Mouse (Mus musculus) lung, embryonic 16.5 days (tissue): ENCODE data around the gene Olfr368. TPM values are rescaled to one million over a fixed set of nuclear protein-coding genes. Genes with fewer than 3 reads are reported as not detected.

Source experiments
- ATAC-seq: fragments of 200-750 bp; cut with Nextera tagmentation; 2 replicates; pipeline ENCODE4 v1.8.0; 2017; ENCODE audit warnings: low read depth, mild to moderate bottlenecking, moderate library complexity
- H3K27ac ChIP-seq: fragments of 300-500 bp; sonication (generic); 2 replicates; pipeline ENCODE4 v1.5.1; 2014; ENCODE audit warnings: mild to moderate bottlenecking, control low read depth, low read length
- H3K27me3 ChIP-seq: fragments of 300-500 bp; sonication (generic); 2 replicates; pipeline ENCODE4 v1.6.1; 2014; ENCODE audit warnings: low read depth, low read length, mixed read lengths; ENCODE audit not compliant: control insufficient read depth, insufficient read depth
- H3K36me3 ChIP-seq: fragments of 300-500 bp; sonication (generic); 2 replicates; pipeline ENCODE4 v1.6.1; 2014; ENCODE audit warnings: low read length; ENCODE audit not compliant: control insufficient read depth, insufficient read depth
- H3K4me1 ChIP-seq: fragments of 300-500 bp; sonication (generic); replicated peaks from 2 replicates; pipeline ENCODE4 v1.6.1; 2014; ENCODE audit warnings: low read length, mixed read lengths; ENCODE audit not compliant: control insufficient read depth, insufficient read depth
- H3K4me2 ChIP-seq: fragments of 300-500 bp; sonication (generic); 2 replicates; pipeline ENCODE4 v1.6.1; 2014; ENCODE audit warnings: low read depth, low read length, control low read depth
- H3K4me3 ChIP-seq: fragments of 300-500 bp; sonication (generic); 2 replicates; pipeline ENCODE4 v1.5.1; 2014; ENCODE audit warnings: mild to moderate bottlenecking, low read length, control low read depth
- H3K9ac ChIP-seq: fragments of 300-500 bp; sonication (generic); 2 replicates; pipeline ENCODE4 v1.6.1; 2014; ENCODE audit warnings: low read length, control low read depth
- H3K9me3 ChIP-seq: fragments of 300-500 bp; sonication (generic); 2 replicates; pipeline ENCODE4 v1.6.1; 2016; ENCODE audit warnings: low read length; ENCODE audit not compliant: control insufficient read depth
- WGBS: fragments of 180-500 bp; shearing (Covaris S2); extraction: QIAGEN DNeasy Blood & Tissue Kit; methylation state at CpG from one replicate; pipeline ENCODE4 v1.1.7; 2014; 5-methylcytosine and 5-hydroxymethylcytosine counted together
- polyA plus RNA-seq: library from polyadenylated mRNA; unstranded; fragments of >200 nt; fragmentation: Nextera tagmentation; extraction: Ambion mirVana; gene quantifications from 2 replicates; pipeline ENCODE4 v1.2.1, GENCODE M21; 2015

Gene Olfr368
- polyA plus RNA-seq: not detected in 2 replicates

- H3K9me3 ChIP-seq: no peaks in the 10 kb centered on the region
- H3K4me2 ChIP-seq: no peak within 1 kb of the TSS
- WGBS: 66% methylated on average over 1 of the region's 1 CpGs
- H3K4me1 ChIP-seq: no peaks in the 10 kb centered on the region
- no peak within 1 kb of the TSS for H3K27ac ChIP-seq
- no peaks in the 10 kb centered on the region for H3K36me3 ChIP-seq
- H3K4me3 ChIP-seq: no peak within 1 kb of the TSS
- ATAC-seq: no peak
- no peak within 1 kb of the TSS for H3K9ac ChIP-seq
- no peaks in the 10 kb centered on the region for H3K27me3 ChIP-seq
Observed at GRCm38 (mm10) chr2:37326215-37326614, at the start of gene Olfr368. Gene Olfr368 (plus strand): TSS chr2:37326515.

GRCm38 (mm10) chr2:37333321-37333720, 7.0 kb downstream of the Olfr368 start:
- H3K27ac ChIP-seq: no peak overlapping the region
- peak; percentile 45 for ATAC-seq
- H3K4me2 ChIP-seq: no peak overlapping the region
- WGBS: 60% methylated on average over 2 of the region's 2 CpGs
- no peaks in the 10 kb centered on the region for H3K27me3 ChIP-seq
- no peaks in the 10 kb centered on the region for H3K36me3 ChIP-seq
- H3K9ac ChIP-seq: no peak overlapping the region
- no peaks in the 10 kb centered on the region for H3K4me1 ChIP-seq
- no peaks in the 10 kb centered on the region for H3K9me3 ChIP-seq
- no peak overlapping the region for H3K4me3 ChIP-seq

GRCm38 (mm10) chr2:37338497-37339187, 12.3 kb downstream of the Olfr368 start:
- H3K27ac ChIP-seq: no peak overlapping the region
- no peaks in the 10 kb centered on the region for H3K27me3 ChIP-seq
- no peak overlapping the region for H3K4me3 ChIP-seq
- no peaks in the 10 kb centered on the region for H3K9me3 ChIP-seq
- no peak overlapping the region for H3K9ac ChIP-seq
- no peaks in the 10 kb centered on the region for H3K36me3 ChIP-seq
- H3K4me1 ChIP-seq: no peaks in the 10 kb centered on the region
- WGBS: 50% methylated on average over 10 of the region's 10 CpGs
- no peak overlapping the region for H3K4me2 ChIP-seq
- ATAC-seq: 0 out of 2 replicates have a peak, but pooled peaks have one; percentile 23

GRCm38 (mm10) chr2:37351671-37352070, 25.4 kb downstream of the Olfr368 start:
- no peaks in the 10 kb centered on the region for H3K27me3 ChIP-seq
- no peaks in the 10 kb centered on the region for H3K9me3 ChIP-seq
- H3K36me3 ChIP-seq: peaks cover 45% of the 10 kb centered on the region
- H3K9ac ChIP-seq: no peak overlapping the region
- no peak for ATAC-seq
- H3K27ac ChIP-seq: no peak overlapping the region
- H3K4me1 ChIP-seq: no peaks in the 10 kb centered on the region
- no peak overlapping the region for H3K4me3 ChIP-seq
- 73% methylated on average over 7 of the region's 7 CpGs for WGBS
- no peak overlapping the region for H3K4me2 ChIP-seq

- Histone ChIP-seq H3K9ac (no peak overlapping the region), H3K4me1 (0 out of 2 replicates have a peak, but pooled peaks cover 5% of the 10 kb centered on the region), H3K36me3 (peaks cover 46% of the 10 kb centered on the region), H3K4me3 (no peak overlapping the region), H3K9me3 (no peaks in the 10 kb centered on the region), H3K4me2 (no peak overlapping the region), H3K27ac (no peak overlapping the region), H3K27me3 (no peaks in the 10 kb centered on the region)
- ATAC-seq: no peak
- 91% methylated on average over 5 of the region's 5 CpGs for WGBS
Observed at GRCm38 (mm10) chr2:37355571-37355970, 29.3 kb downstream of the Olfr368 start.

- H3K36me3 ChIP-seq: peaks cover 23% of the 10 kb centered on the region
- ATAC-seq: peak; percentile 100
- H3K4me2 ChIP-seq: peak within 1 kb of the TSS; percentile 90
- peak within 1 kb of the TSS; percentile 72 for H3K4me3 ChIP-seq
- H3K27me3 ChIP-seq: no peaks in the 10 kb centered on the region
- peak within 1 kb of the TSS; percentile 88 for H3K9ac ChIP-seq
- WGBS: under 1% methylated on average over 42 of the region's 42 CpGs
- no peaks in the 10 kb centered on the region for H3K9me3 ChIP-seq
- H3K4me1 ChIP-seq: 0 out of 2 replicates have a peak, but pooled peaks cover 5% of the 10 kb centered on the region
- H3K27ac ChIP-seq: peak within 1 kb of the TSS; percentile 100
Observed at GRCm38 (mm10) chr2:37358633-37359540, 32.6 kb downstream of the Olfr368 start, which contains the start of gene Pdcl. Gene Pdcl (minus strand): TSS chr2:37359332.

- Histone ChIP-seq H3K9ac (no peak overlapping the region), H3K9me3 (no peaks in the 10 kb centered on the region), H3K4me3 (no peak overlapping the region), H3K4me1 (0 out of 2 replicates have a peak, but pooled peaks cover 5% of the 10 kb centered on the region), H3K36me3 (peaks cover 16% of the 10 kb centered on the region), H3K27ac (no peak overlapping the region), H3K27me3 (no peaks in the 10 kb centered on the region), H3K4me2 (peak overlapping the region; percentile 90; the same call in 1 of the 2 replicates)
- WGBS: 90% methylated on average over 2 of the region's 2 CpGs
- ATAC-seq: no peak
Observed at GRCm38 (mm10) chr2:37359908-37360307, 33.6 kb downstream of the Olfr368 start.

GRCm38 (mm10) chr2:37370651-37371050, 44.3 kb downstream of the Olfr368 start:
- Histone ChIP-seq H3K27ac (no peak overlapping the region), H3K4me3 (no peak overlapping the region), H3K9me3 (no peaks in the 10 kb centered on the region), H3K4me2 (no peak overlapping the region), H3K27me3 (no peaks in the 10 kb centered on the region), H3K4me1 (no peaks in the 10 kb centered on the region), H3K36me3 (peaks cover 2% of the 10 kb centered on the region; the same call in 1 of the 2 replicates), H3K9ac (no peak overlapping the region)
- ATAC-seq: no peak
- 83% methylated on average over 2 of the region's 2 CpGs for WGBS

- H3K4me3 ChIP-seq: no peak overlapping the region
- no peaks in the 10 kb centered on the region for H3K4me1 ChIP-seq
- ATAC-seq: no peak
- H3K36me3 ChIP-seq: peaks cover 15% of the 10 kb centered on the region
- H3K27me3 ChIP-seq: no peaks in the 10 kb centered on the region
- no peak overlapping the region for H3K27ac ChIP-seq
- no peaks in the 10 kb centered on the region for H3K9me3 ChIP-seq
- no peak overlapping the region for H3K4me2 ChIP-seq
- WGBS: 97% methylated on average over 1 of the region's 1 CpGs
- H3K9ac ChIP-seq: no peak overlapping the region
Observed at GRCm38 (mm10) chr2:37376018-37376417, 49.7 kb downstream of the Olfr368 start.
